ENCODE assay signal across 17 mouse cellular contexts in genomic region chr17:14497086-14497485, GRCm38 (mm10).
A peak's percentile ranks its signal among the peaks of the same experiment; 100 is the strongest.
DNase-seq lines count a peak whose midpoint lies in the region; ATAC-seq lines count a peak whose summit lies in the region.
"Had no signal": no experiment of that assay in that cellular context is flagged by ENCODE, and none has a peak within 500 bp of the region (broad histone marks: within the 10 kb centered on the region; RNA-seq: fewer than 3 reads in every experiment).

No protein-coding gene starts in this region.

- no peaks in the 10 kb centered on the region for H3K36me3 ChIP-seq in midbrain, embryonic 11.5 days (ENCODE audit: control insufficient read depth, insufficient read depth, low read length)
- no peaks in the 10 kb centered on the region for H3K36me3 ChIP-seq in midbrain, embryonic 10.5 days
- H3K36me3 ChIP-seq in embryonic facial prominence, embryonic 11.5 days (replicated peaks; ENCODE audit: control insufficient read depth, insufficient read depth, low read depth, low read length), result no peaks in the 10 kb centered on the region
- no peaks in the 10 kb centered on the region for H3K36me3 ChIP-seq in limb, embryonic 13.5 days
- no peaks in the 10 kb centered on the region for H3K36me3 ChIP-seq in neural tube, embryonic 14.5 days (ENCODE audit: control insufficient read depth, insufficient read depth, low read length)
- H3K36me3 ChIP-seq: G1E had no signal

- H3K4me1 ChIP-seq in midbrain, embryonic 11.5 days (ENCODE audit: control insufficient read depth, insufficient read depth, low read length), result no peaks in the 10 kb centered on the region
- H3K4me1 ChIP-seq in midbrain, embryonic 10.5 days, result peaks cover 10% of the 10 kb centered on the region; the same call in 1 of the 2 replicates
- no peaks in the 10 kb centered on the region for H3K4me1 ChIP-seq in embryonic facial prominence, embryonic 11.5 days (ENCODE audit: control insufficient read depth, insufficient read depth, low read length)
- H3K4me1 ChIP-seq in limb, embryonic 13.5 days, result peaks cover 56% of the 10 kb centered on the region
- no peaks in the 10 kb centered on the region for H3K4me1 ChIP-seq in neural tube, embryonic 14.5 days (ENCODE audit: control insufficient read depth, insufficient read depth, low read length)

- no peak for DNase-seq in midbrain, embryonic 11.5 days (ENCODE audit: low spot score, missing footprints)
- DNase-seq in midbrain, embryonic 10.5 days (ENCODE audit: low spot score), result no peak
- DNase-seq in embryonic facial prominence, embryonic 11.5 days (ENCODE audit: low spot score), result peak; percentile 63
- no peak for DNase-seq in spleen, adult 18-20 months
- no peak for DNase-seq in frontal cortex, adult 2 months (ENCODE audit: extremely low spot score in 1 of 2, low spot score in 1 of 2)
- DNase-seq: adrenal gland, adult 2 months; cerebellum, adult 18-20 months; kidney, postnatal 14 days; left cerebral cortex, postnatal 4 days; liver, postnatal 0 days; thymus, postnatal 25 days had no signal

- H3K9ac ChIP-seq in midbrain, embryonic 11.5 days (ENCODE audit: low read length), result no peak overlapping the region
- no peak overlapping the region for H3K9ac ChIP-seq in embryonic facial prominence, embryonic 11.5 days (replicated peaks; ENCODE audit: low read length)
- H3K9ac ChIP-seq in limb, embryonic 13.5 days, result no peak overlapping the region
- no peak overlapping the region for H3K9ac ChIP-seq in neural tube, embryonic 14.5 days (replicated peaks; ENCODE audit: low read depth, low read length)
- H3K9ac ChIP-seq: liver, postnatal 0 days had no signal

- no peaks in the 10 kb centered on the region; the same call in 1 of the 2 replicates for H3K9me3 ChIP-seq in midbrain, embryonic 11.5 days (ENCODE audit: control insufficient read depth, low read length)
- H3K9me3 ChIP-seq in midbrain, embryonic 10.5 days (replicated peaks), result no peaks in the 10 kb centered on the region
- H3K9me3 ChIP-seq in embryonic facial prominence, embryonic 11.5 days (replicated peaks; ENCODE audit: control insufficient read depth, low read length), result no peaks in the 10 kb centered on the region
- no peaks in the 10 kb centered on the region for H3K9me3 ChIP-seq in limb, embryonic 13.5 days
- no peaks in the 10 kb centered on the region for H3K9me3 ChIP-seq in neural tube, embryonic 14.5 days (ENCODE audit: control insufficient read depth, low read length)
- H3K9me3 ChIP-seq: G1E had no signal

- no peaks in the 10 kb centered on the region for H3K27me3 ChIP-seq in midbrain, embryonic 11.5 days (ENCODE audit: control insufficient read depth, insufficient read depth, low read length)
- H3K27me3 ChIP-seq in midbrain, embryonic 10.5 days (ENCODE audit: low read depth, poor library complexity, severe bottlenecking), result no peaks in the 10 kb centered on the region
- H3K27me3 ChIP-seq in embryonic facial prominence, embryonic 11.5 days (ENCODE audit: control insufficient read depth, insufficient read depth, low read length), result no peaks in the 10 kb centered on the region
- 0 out of 2 replicates have a peak, but pooled peaks cover 3% of the 10 kb centered on the region for H3K27me3 ChIP-seq in limb, embryonic 13.5 days
- H3K27me3 ChIP-seq in neural tube, embryonic 14.5 days (ENCODE audit: control insufficient read depth, insufficient read depth, low read length), result no peaks in the 10 kb centered on the region

- no peak overlapping the region for H3K4me3 ChIP-seq in midbrain, embryonic 11.5 days (ENCODE audit: low read depth, low read length)
- H3K4me3 ChIP-seq in midbrain, embryonic 10.5 days, result no peak overlapping the region
- H3K4me3 ChIP-seq in embryonic facial prominence, embryonic 11.5 days (ENCODE audit: low read depth, low read length), result no peak overlapping the region
- 0 out of 2 replicates have a peak overlapping the region, but pooled peaks have one; percentile 4 for H3K4me3 ChIP-seq in limb, embryonic 13.5 days
- no peak overlapping the region for H3K4me3 ChIP-seq in neural tube, embryonic 14.5 days (ENCODE audit: low read depth, low read length)

- H3K27ac ChIP-seq in midbrain, embryonic 11.5 days (ENCODE audit: low read depth, low read length), result no peak overlapping the region
- no peak overlapping the region for H3K27ac ChIP-seq in midbrain, embryonic 10.5 days (replicated peaks)
- no peak overlapping the region for H3K27ac ChIP-seq in embryonic facial prominence, embryonic 11.5 days (replicated peaks; ENCODE audit: low read depth, low read length)
- H3K27ac ChIP-seq in limb, embryonic 13.5 days, result peak overlapping the region; percentile 52; the same call in 1 of the 2 replicates
- H3K27ac ChIP-seq in neural tube, embryonic 14.5 days (ENCODE audit: low read depth, low read length), result no peak overlapping the region
- H3K27ac ChIP-seq: stomach, postnatal 0 days had no signal

- ATAC-seq in midbrain, embryonic 11.5 days (ENCODE audit: low FRiP score), result 0 out of 2 replicates have a peak, but pooled peaks have one; percentile 30
- 0 out of 2 replicates have a peak, but pooled peaks have one; percentile 53 for ATAC-seq in embryonic facial prominence, embryonic 11.5 days (replicated peaks; ENCODE audit: insufficient number of reproducible peaks, low FRiP score, low TSS enrichment, low read depth)
- peak; percentile 71 for ATAC-seq in limb, embryonic 13.5 days (ENCODE audit: low FRiP score, low read depth)
- ATAC-seq in neural tube, embryonic 14.5 days (ENCODE audit: low read depth), result peak; percentile 65; the same call in 1 of the 2 replicates
- no peak for ATAC-seq in inflammation-experienced regulatory T-cells, adult 6 months
- ATAC-seq: intestine, embryonic 16.5 days; liver, postnatal 0 days had no signal

- 87% methylated on average over 15 of the region's 15 CpGs for WGBS in midbrain, embryonic 11.5 days
- 89% methylated on average over 15 of the region's 15 CpGs for WGBS in midbrain, embryonic 10.5 days
- 44% methylated on average over 15 of the region's 15 CpGs for WGBS in embryonic facial prominence, embryonic 11.5 days
- WGBS in limb, embryonic 13.5 days, result 8% methylated on average over 15 of the region's 15 CpGs
- WGBS in neural tube, embryonic 14.5 days, result 60% methylated on average over 15 of the region's 15 CpGs

- H3K4me2 ChIP-seq in midbrain, embryonic 11.5 days, result no peak overlapping the region
- no peak overlapping the region for H3K4me2 ChIP-seq in embryonic facial prominence, embryonic 11.5 days (ENCODE audit: low read depth, low read length)
- H3K4me2 ChIP-seq in limb, embryonic 13.5 days (replicated peaks), result peak overlapping the region; percentile 46
- H3K4me2 ChIP-seq in neural tube, embryonic 14.5 days (ENCODE audit: low read depth, low read length), result no peak overlapping the region
